Mouse (Mus musculus): Measurements from ENCODE around the gene Kalrn. TPM values are rescaled to one million over a fixed set of nuclear protein-coding genes. Genes with fewer than 3 reads are reported as not detected.
"Not testable (repeated sequence)": the region's sequence is repeated elsewhere in the genome, so short reads cannot be mapped to it uniquely, and the experiment has no call there.

The Kalrn gene
- polyA plus RNA-seq, 2 experiments: 8.8 to 11.7 TPM

- no peak overlapping the region for H3K9ac ChIP-seq (ENCODE audit: low read depth, low read length, severe bottlenecking)
- ATAC-seq (ENCODE audit: low FRiP score, low read depth) (no peak), DNase-seq (ENCODE audit: low spot score) (no peak)
- H3K36me3 ChIP-seq (ENCODE audit: control insufficient read depth, insufficient read depth, low read length): peaks cover 23% of the 10 kb centered on the region
- TF ChIP-seq POLR2A (IDR thresholded peaks at IDR 0.05; ENCODE audit: borderline replicate concordance, extremely low read depth, insufficient read depth, insufficient read length): no peak
- H3K4me1 ChIP-seq (ENCODE audit: control insufficient read depth, insufficient read depth, low read length): no peaks in the 10 kb centered on the region
- H3K27ac ChIP-seq (replicated peaks; ENCODE audit: low read depth, low read length): no peak overlapping the region
- no peaks in the 10 kb centered on the region for H3K9me3 ChIP-seq (ENCODE audit: control insufficient read depth, low read length)
- H3K4me3 ChIP-seq (replicated peaks; ENCODE audit: low read length): no peak overlapping the region
- 67% methylated on average over 4 of the region's 4 CpGs for WGBS
- H3K4me2 ChIP-seq (replicated peaks; ENCODE audit: low read depth, low read length, severe bottlenecking): no peak overlapping the region
- no peaks in the 10 kb centered on the region for H3K27me3 ChIP-seq (ENCODE audit: control insufficient read depth, insufficient read depth, low read length)
Observed at GRCm38 (mm10) chr16:34305586-34305985, 267.7 kb downstream of the Kalrn start.

GRCm38 (mm10) chr16:34303818-34304217 is 269.5 kb downstream of the Kalrn start:
- peaks cover 23% of the 10 kb centered on the region for H3K36me3 ChIP-seq (ENCODE audit: control insufficient read depth, insufficient read depth, low read length)
- WGBS: 80% methylated on average over 4 of the region's 4 CpGs
- not testable (repeated sequence) for H3K4me3 ChIP-seq (replicated peaks; ENCODE audit: low read length); H3K4me2 ChIP-seq (replicated peaks; ENCODE audit: low read depth, low read length, severe bottlenecking); H3K9me3 ChIP-seq (ENCODE audit: control insufficient read depth, low read length); DNase-seq (ENCODE audit: low spot score); H3K27ac ChIP-seq (replicated peaks; ENCODE audit: low read depth, low read length); H3K4me1 ChIP-seq (ENCODE audit: control insufficient read depth, insufficient read depth, low read length); H3K9ac ChIP-seq (ENCODE audit: low read depth, low read length, severe bottlenecking); H3K27me3 ChIP-seq (ENCODE audit: control insufficient read depth, insufficient read depth, low read length); ATAC-seq (ENCODE audit: low FRiP score, low read depth)

- no peak for TF ChIP-seq POLR2A (IDR thresholded peaks at IDR 0.05; ENCODE audit: borderline replicate concordance, extremely low read depth, insufficient read depth, insufficient read length)
- Histone ChIP-seq H3K27me3 (ENCODE audit: control insufficient read depth, insufficient read depth, low read length) (no peaks in the 10 kb centered on the region), H3K9ac (ENCODE audit: low read depth, low read length, severe bottlenecking) (no peak overlapping the region), H3K4me1 (ENCODE audit: control insufficient read depth, insufficient read depth, low read length) (no peaks in the 10 kb centered on the region), H3K4me2 (replicated peaks; ENCODE audit: low read depth, low read length, severe bottlenecking) (no peak overlapping the region), H3K9me3 (ENCODE audit: control insufficient read depth, low read length) (no peaks in the 10 kb centered on the region), H3K4me3 (replicated peaks; ENCODE audit: low read length) (no peak overlapping the region), H3K27ac (replicated peaks; ENCODE audit: low read depth, low read length) (no peak overlapping the region), H3K36me3 (ENCODE audit: control insufficient read depth, insufficient read depth, low read length) (peaks cover 19% of the 10 kb centered on the region)
- DNase-seq (ENCODE audit: low spot score) (no peak), ATAC-seq (ENCODE audit: low FRiP score, low read depth) (no peak)
- WGBS: 86% methylated on average over 1 of the region's 1 CpGs
Observed at GRCm38 (mm10) chr16:34302503-34302902, 270.8 kb downstream of the Kalrn start.

- no peak for ATAC-seq (ENCODE audit: low FRiP score, low read depth)
- H3K4me1 ChIP-seq (ENCODE audit: control insufficient read depth, insufficient read depth, low read length): no peaks in the 10 kb centered on the region
- H3K27ac ChIP-seq (replicated peaks; ENCODE audit: low read depth, low read length): no peak overlapping the region
- H3K4me2 ChIP-seq (replicated peaks; ENCODE audit: low read depth, low read length, severe bottlenecking): no peak overlapping the region
- H3K4me3 ChIP-seq (replicated peaks; ENCODE audit: low read length): no peak overlapping the region
- no peaks in the 10 kb centered on the region for H3K27me3 ChIP-seq (ENCODE audit: control insufficient read depth, insufficient read depth, low read length)
- no peak for TF ChIP-seq POLR2A (IDR thresholded peaks at IDR 0.05; ENCODE audit: borderline replicate concordance, extremely low read depth, insufficient read depth, insufficient read length)
- H3K9ac ChIP-seq (ENCODE audit: low read depth, low read length, severe bottlenecking): no peak overlapping the region
- peaks cover 15% of the 10 kb centered on the region for H3K36me3 ChIP-seq (ENCODE audit: control insufficient read depth, insufficient read depth, low read length)
- WGBS: 92% methylated on average over 1 of the region's 1 CpGs
- DNase-seq (ENCODE audit: low spot score): no peak
- no peaks in the 10 kb centered on the region for H3K9me3 ChIP-seq (ENCODE audit: control insufficient read depth, low read length)
Observed at GRCm38 (mm10) chr16:34302063-34302462, 271.3 kb downstream of the Kalrn start.

DNA sequence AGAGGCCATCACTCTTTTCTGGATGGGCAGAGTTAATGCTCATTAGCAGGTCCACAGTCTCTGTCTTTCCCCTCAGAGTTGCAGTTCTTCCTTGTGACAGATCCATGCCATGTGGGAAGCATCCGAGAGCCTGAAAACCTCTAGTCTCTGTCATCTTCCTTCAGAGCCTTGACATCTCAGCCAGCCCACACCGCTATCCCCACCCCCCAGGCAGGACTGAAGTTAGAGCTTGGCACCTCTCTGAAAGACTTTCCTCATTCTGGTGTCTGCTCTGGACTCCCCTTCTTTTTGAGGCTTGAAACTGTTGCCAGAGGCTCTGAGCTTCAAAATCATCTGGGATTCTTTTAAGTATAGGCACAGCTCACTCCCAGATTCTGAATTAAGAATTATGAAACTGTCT is 274.1 kb downstream of the Kalrn start:
- no peak for ATAC-seq (ENCODE audit: low FRiP score, low read depth)
- DNase-seq (ENCODE audit: low spot score): no peak
- H3K4me1 ChIP-seq (ENCODE audit: control insufficient read depth, insufficient read depth, low read length): no peaks in the 10 kb centered on the region
- H3K27me3 ChIP-seq (ENCODE audit: control insufficient read depth, insufficient read depth, low read length): no peaks in the 10 kb centered on the region
- H3K36me3 ChIP-seq (ENCODE audit: control insufficient read depth, insufficient read depth, low read length): no peaks in the 10 kb centered on the region
- no peak overlapping the region for H3K4me3 ChIP-seq (replicated peaks; ENCODE audit: low read length)
- no peak overlapping the region for H3K4me2 ChIP-seq (replicated peaks; ENCODE audit: low read depth, low read length, severe bottlenecking)
- WGBS: 59% methylated on average over 2 of the region's 2 CpGs
- TF ChIP-seq POLR2A (IDR thresholded peaks at IDR 0.05; ENCODE audit: borderline replicate concordance, extremely low read depth, insufficient read depth, insufficient read length): no peak
- H3K9ac ChIP-seq (ENCODE audit: low read depth, low read length, severe bottlenecking): no peak overlapping the region
- H3K27ac ChIP-seq (replicated peaks; ENCODE audit: low read depth, low read length): no peak overlapping the region
- no peaks in the 10 kb centered on the region for H3K9me3 ChIP-seq (ENCODE audit: control insufficient read depth, low read length)

Data from limb, embryonic 14.5 days (tissue).